Mouse (Mus musculus) CH12.LX (cell line): ENCODE data around the gene Acan. TPM values are rescaled to one million over a fixed set of nuclear protein-coding genes. Genes with fewer than 3 reads are reported as not detected.

ENCODE experiments used
- DNase-seq: peaks from one replicate; pipeline ENCODE4 v3.0.0-alpha.2; 2013; ENCODE audit errors: extremely low read depth
- H3K27ac ChIP-seq: 2 replicates; pipeline ENCODE4 v1.5.1; 2012; ENCODE audit warnings: low read depth, mild to moderate bottlenecking, control low read depth, moderate library complexity; ENCODE audit not compliant: insufficient read depth
- H3K27me3 ChIP-seq: replicated peaks from 2 replicates; pipeline ENCODE3; 2012; ENCODE audit warnings: inconsistent platforms
- H3K36me3 ChIP-seq, 2 experiments: replicated peaks in 1 of 2; 2 replicates each; pipeline versions ENCODE3 to v1.6.1; 2012; ENCODE audit warnings: inconsistent platforms in 1 of 2, low read length in 1 of 2, mild to moderate bottlenecking in 1 of 2, mixed read lengths in 1 of 2, moderate library complexity in 1 of 2; ENCODE audit not compliant: control insufficient read depth in 1 of 2, insufficient read depth in 1 of 2
- H3K4me1 ChIP-seq, 2 experiments: 2 replicates each; pipeline ENCODE4 v1.6.1; 2012; ENCODE audit warnings: inconsistent platforms in 1 of 2, moderate library complexity in 1 of 2; ENCODE audit not compliant: insufficient read depth in 2 of 2, control insufficient read depth in 1 of 2
- H3K4me2 ChIP-seq: 2 replicates; pipeline ENCODE4 v1.6.1; 2012; ENCODE audit warnings: low read depth, mild to moderate bottlenecking, control low read depth; ENCODE audit not compliant: poor library complexity, insufficient read depth, severe bottlenecking
- H3K4me3 ChIP-seq, 3 experiments: fragments of 150-350 bp in 1 of 3; sonication (generic) in 1 of 3; replicated peaks in 1 of 3; 2 replicates each; pipeline versions ENCODE3 to v1.5.1; 2011 to 2012; ENCODE audit warnings: low read depth in 2 of 3, low read length in 2 of 3, mild to moderate bottlenecking in 2 of 3, moderate library complexity in 2 of 3, control low read depth in 1 of 3, improper control_type of control experiment in 1 of 3, inconsistent platforms in 1 of 3, mixed read lengths in 1 of 3; ENCODE audit not compliant: poor library complexity in 1 of 3
- H3K79me2 ChIP-seq: replicated peaks from 2 replicates; pipeline ENCODE4 v1.6.1; 2012; ENCODE audit warnings: mild to moderate bottlenecking, moderate library complexity; ENCODE audit not compliant: control insufficient read depth, poor library complexity, insufficient read depth, severe bottlenecking; ENCODE audit errors: extremely low read depth
- H3K9ac ChIP-seq: 2 replicates; pipeline ENCODE4 v1.6.1; 2012; ENCODE audit warnings: low read depth, mild to moderate bottlenecking, control low read depth, moderate library complexity; ENCODE audit not compliant: insufficient read depth
- H3K9me3 ChIP-seq: replicated peaks from 2 replicates; pipeline ENCODE3; 2012; ENCODE audit warnings: low read length, inconsistent platforms, mixed read lengths
- BHLHE40 ChIP-seq: IDR thresholded peaks from 2 replicates; pipeline ENCODE4 v1.6.1; 2011; ENCODE audit warnings: mild to moderate bottlenecking, low read depth, low read length, improper control_type of control experiment
- CHD2 ChIP-seq: IDR thresholded peaks from 2 replicates; pipeline ENCODE4 v1.6.1; 2011; ENCODE audit warnings: low read length, improper control_type of control experiment
- CTCF ChIP-seq, 2 experiments: IDR thresholded peaks in 1 of 2; conservative IDR thresholded peaks in 1 of 2; 2 replicates each; pipeline ENCODE4 v1.5.1; 2011 to 2012; ENCODE audit warnings: low read depth in 2 of 2, low read length in 2 of 2, improper control_type of control experiment in 1 of 2, inconsistent platforms in 1 of 2, mild to moderate bottlenecking in 1 of 2, moderate library complexity in 1 of 2
- EP300 ChIP-seq: IDR thresholded peaks from 2 replicates; pipeline ENCODE4 v1.6.1; 2011; ENCODE audit warnings: low read length, improper control_type of control experiment
- HCFC1 ChIP-seq: IDR thresholded peaks from 2 replicates; pipeline ENCODE4 v1.6.1; 2012; ENCODE audit warnings: low read depth, mild to moderate bottlenecking, inconsistent platforms, low read length, improper control_type of control experiment
- IRF4 ChIP-seq: IDR thresholded peaks from 2 replicates; pipeline ENCODE4 v1.6.1; 2014; ENCODE audit warnings: low read depth, mild to moderate bottlenecking, inconsistent platforms, low read length, improper control_type of control experiment
- JUN ChIP-seq: IDR thresholded peaks from 2 replicates; pipeline ENCODE4 v1.6.1; 2011; ENCODE audit warnings: low read depth, mild to moderate bottlenecking, low read length, improper control_type of control experiment, moderate library complexity; ENCODE audit not compliant: insufficient read depth
- MAFK ChIP-seq: IDR thresholded peaks from 2 replicates; pipeline ENCODE4 v1.6.1; 2011; ENCODE audit warnings: low read length, improper control_type of control experiment; ENCODE audit not compliant: insufficient replicate concordance
- MAX ChIP-seq: IDR thresholded peaks from 2 replicates; pipeline ENCODE4 v1.6.1; 2011; ENCODE audit warnings: low read length, improper control_type of control experiment
- MEF2A ChIP-seq: IDR thresholded peaks from 2 replicates; pipeline ENCODE4 v1.6.1; 2014; ENCODE audit warnings: low read depth, mild to moderate bottlenecking, inconsistent platforms, low read length, improper control_type of control experiment, borderline replicate concordance
- MYC ChIP-seq: IDR thresholded peaks from 2 replicates; pipeline ENCODE4 v1.6.1; 2011; ENCODE audit warnings: low read depth, mild to moderate bottlenecking, improper control_type of control experiment, low read length
- NELFE ChIP-seq: IDR thresholded peaks from 2 replicates; pipeline ENCODE4 v1.6.1; 2011; ENCODE audit warnings: low read depth, low read length, improper control_type of control experiment
- NRF1 ChIP-seq: IDR thresholded peaks from 2 replicates; pipeline ENCODE4 v1.6.1; 2014; ENCODE audit warnings: low read depth, mild to moderate bottlenecking, inconsistent platforms, low read length, improper control_type of control experiment, moderate library complexity
- POLR2A ChIP-seq: IDR thresholded peaks from 2 replicates; pipeline ENCODE4 v1.6.1; 2011; ENCODE audit warnings: low read depth, mild to moderate bottlenecking, improper control_type of control experiment, low read length
- RAD21 ChIP-seq: IDR thresholded peaks from 2 replicates; pipeline ENCODE4 v1.6.1; 2011; ENCODE audit warnings: low read depth, mild to moderate bottlenecking, low read length, improper control_type of control experiment, moderate library complexity
- SMC3 ChIP-seq: IDR thresholded peaks from 2 replicates; pipeline ENCODE4 v1.6.1; 2011; ENCODE audit warnings: low read depth, low read length, improper control_type of control experiment
- TCF12 ChIP-seq: IDR thresholded peaks from 2 replicates; pipeline ENCODE4 v1.6.1; 2014; ENCODE audit warnings: low read depth, mild to moderate bottlenecking, inconsistent platforms, low read length, improper control_type of control experiment
- UBTF ChIP-seq: IDR thresholded peaks from 2 replicates; pipeline ENCODE4 v1.6.1; 2012; ENCODE audit warnings: low read depth, mild to moderate bottlenecking, inconsistent platforms, low read length, improper control_type of control experiment, moderate library complexity
- USF1 ChIP-seq: IDR thresholded peaks from 2 replicates; pipeline ENCODE4 v1.6.1; 2014; ENCODE audit warnings: low read depth, mild to moderate bottlenecking, inconsistent platforms, low read length, improper control_type of control experiment
- ZMIZ1 ChIP-seq: IDR thresholded peaks from 2 replicates; pipeline ENCODE4 v1.6.1; 2012; ENCODE audit warnings: low read depth, mild to moderate bottlenecking, inconsistent platforms, low read length, improper control_type of control experiment
- dilution Hi-C: fragments of 300-500 bp; cut with MboI; formaldehyde crosslinking; loops from 2 replicates; pipeline ENCODE4 v1.14.3; 2020; ENCODE audit warnings: low sequenced_read_pairs; ENCODE audit not compliant: extremely low pct_unique_long_range_greater_than_20kb, extremely low pct_ligation_motif_present
- in situ Hi-C: fragments of 300-500 bp; cut with MboI; formaldehyde crosslinking; loops from 3 replicates; pipeline ENCODE4 v1.14.3; 2019; ENCODE audit warnings: low sequenced_read_pairs, low pct_ligation_motif_present, low pct_unique_long_range_greater_than_20kb, mixed read lengths
- polyA plus RNA-seq: library from polyadenylated mRNA; unstranded; fragments of >175 nt; gene quantifications from 2 replicates; pipeline ENCODE4 v1.2.1, GENCODE M21; 2012; ENCODE audit warnings: low read depth; ENCODE audit not compliant: insufficient read length
- total RNA-seq, 2 experiments: library from RNA; depleted of rRNA; stranded (reverse); fragments of 300-350 nt in 1 of 2; fragments of >200 nt in 1 of 2; gene quantifications; 2 replicates each; pipeline ENCODE4 v1.2.3; 2012 to 2014

Acan gene
- total and polyA plus RNA-seq, 3 experiments, result not detected

GRCm38 (mm10) chr7:79123465-79123864, 70.2 kb downstream of the Acan start:
- in situ Hi-C loops (no loop called here), dilution Hi-C loops (no loop called here)
- Histone ChIP-seq H3K79me2 (no peaks in the 10 kb centered on the region), H3K4me1 (peaks cover 3 to 5% of the 10 kb centered on the region in 2 experiments; a peak in 2 of 4 replicates), H3K4me3 (no peak overlapping the region), H3K27ac (no peak overlapping the region), H3K9ac (no peak overlapping the region), H3K4me2 (no peak overlapping the region), H3K9me3 (no peaks in the 10 kb centered on the region), H3K27me3 (peaks cover 19% of the 10 kb centered on the region), H3K36me3 (no peaks in the 10 kb centered on the region)
- TF ChIP-seq ZMIZ1 (no peak), CHD2 (no peak)
- no peak for DNase-seq

- peaks cover 10% of the 10 kb centered on the region for H3K27me3 ChIP-seq
- H3K9me3 ChIP-seq, result no peaks in the 10 kb centered on the region
- no peak overlapping the region for H3K4me2 ChIP-seq
- in situ Hi-C loops (no loop called here), dilution Hi-C loops (no loop called here)
- H3K4me1 ChIP-seq, result no peaks in the 10 kb centered on the region
- no peak for DNase-seq
- no peaks in the 10 kb centered on the region for H3K79me2 ChIP-seq
- peaks cover 0 to 12% of the 10 kb centered on the region in 2 experiments for H3K36me3 ChIP-seq
- H3K4me3 ChIP-seq, result no peak overlapping the region
- TF ChIP-seq TCF12 (no peak), JUN (no peak), RAD21 (peak; percentile 27), EP300 (no peak), HCFC1 (no peak), MYC (no peak), MEF2A (no peak), MAX (no peak), NELFE (no peak), IRF4 (no peak), BHLHE40 (no peak), POLR2A (no peak), MAFK (no peak), CTCF (conservative IDR thresholded peaks at IDR 0.05 in 1 of 2, IDR thresholded peaks at IDR 0.05 in 1 of 2; ENCODE audit: low read depth in 2 of 2, low read length in 2 of 2) (peak in 1 of 2 experiments; percentile 47; a peak in 2 of 4 replicates), UBTF (no peak), SMC3 (peak; percentile 18; the same call in 1 of the 2 replicates), NRF1 (no peak), USF1 (no peak)
- H3K27ac ChIP-seq, result no peak overlapping the region
- no peak overlapping the region for H3K9ac ChIP-seq
These were observed 76.6 kb downstream of the Acan start for GRCm38 (mm10) chr7:79129883-79130282.
